Mouse (Mus musculus) layer of hippocampus, postnatal 10 days (tissue): ENCODE measurements around the gene Rrp1. TPM values are rescaled to one million over a fixed set of nuclear protein-coding genes. Genes with fewer than 3 reads are reported as not detected.
"Not testable (repeated sequence)": the region's sequence is repeated elsewhere in the genome, so short reads cannot be mapped to it uniquely, and the experiment has no call there.

Experiments used
- DNase-seq, 2 experiments: peaks; one replicate each; pipeline ENCODE4 v3.0.0; 2021; ENCODE audit warnings: low spot score in 2 of 2
- total RNA-seq, 2 experiments: library from RNA; stranded (reverse); gene quantifications; 2 replicates each; pipeline ENCODE4 v1.2.3; 2021

Rrp1 gene
- total RNA-seq, 2 experiments from 2014 or later = 316 to 337 TPM

GRCm38 (mm10) chr10:78385520-78385919, 27.3 kb downstream of the Rrp1 start:
- DNase-seq = no peak

GRCm38 (mm10) chr10:78383567-78383966, 29.3 kb downstream of the Rrp1 start:
- no peak for DNase-seq

DNA sequence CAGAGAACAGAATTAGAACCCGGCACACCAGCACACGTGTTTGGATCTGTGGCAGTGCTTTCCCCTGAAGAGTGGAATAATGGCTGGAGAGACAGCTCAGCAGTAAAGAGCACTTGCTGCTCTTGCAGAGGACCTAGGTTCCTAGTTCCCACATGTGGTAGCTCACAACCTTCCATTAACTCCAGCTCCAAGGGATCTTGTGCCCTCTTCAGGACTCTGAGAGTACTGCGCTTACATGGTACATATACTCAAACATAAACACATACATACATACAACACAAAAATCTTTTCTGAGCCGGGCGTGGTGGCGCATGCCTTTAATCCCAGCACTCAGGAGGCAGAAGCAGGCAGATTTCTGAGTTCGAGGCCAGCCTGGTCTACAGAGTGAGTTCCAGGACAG, 34.3 kb downstream of the Rrp1 start:
- no peak for DNase-seq

DNA sequence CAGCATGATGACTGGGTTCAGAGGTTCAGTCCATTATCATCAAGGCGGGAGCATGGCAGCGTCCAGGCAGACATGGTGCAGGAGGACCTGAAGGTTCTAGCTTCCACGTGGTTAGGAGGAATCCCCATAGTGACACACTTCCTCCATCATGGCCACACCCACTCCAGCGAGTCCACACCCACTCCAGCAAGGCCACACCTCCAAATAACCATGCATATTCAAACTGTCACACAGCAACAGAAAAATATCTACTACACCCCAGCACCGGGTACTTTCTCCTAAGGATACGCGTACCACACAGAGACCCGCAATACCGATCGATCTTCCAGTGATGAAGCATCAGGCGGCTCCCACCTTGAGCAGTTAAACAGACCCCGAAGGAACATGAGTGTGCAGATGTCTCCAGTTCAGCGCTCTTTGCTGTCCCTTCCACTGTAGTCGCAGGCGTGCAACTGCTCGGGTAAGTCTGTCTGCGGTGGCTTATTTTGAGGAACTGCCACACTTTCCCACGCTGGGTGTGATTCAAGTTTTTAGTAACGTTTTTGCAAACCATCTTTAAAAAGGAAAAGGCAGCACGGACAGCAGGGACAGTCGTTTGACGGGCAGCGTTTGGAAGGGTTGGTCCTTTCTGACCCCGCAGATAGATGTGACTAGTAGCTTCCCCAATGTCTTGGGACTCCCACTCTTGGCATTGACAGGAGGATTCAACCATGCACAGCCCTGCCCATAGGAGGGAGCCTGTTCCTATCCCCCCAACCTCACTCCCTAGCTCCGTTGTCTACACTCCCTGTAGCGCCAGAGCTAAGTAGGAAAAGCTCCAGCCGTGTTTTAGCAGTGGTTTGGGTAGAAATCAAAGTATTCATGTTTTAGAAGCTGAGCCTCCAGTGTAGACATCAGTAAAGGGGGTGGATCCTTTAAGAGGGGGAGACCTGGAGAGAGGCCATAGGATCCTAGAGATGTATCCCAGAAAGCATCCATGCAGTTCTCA, 39.9 kb downstream of the Rrp1 start:
- DNase-seq = no peak

GRCm38 (mm10) chr10:78371746-78372145, 41.1 kb downstream of the Rrp1 start:
- DNase-seq = no peak

DNA sequence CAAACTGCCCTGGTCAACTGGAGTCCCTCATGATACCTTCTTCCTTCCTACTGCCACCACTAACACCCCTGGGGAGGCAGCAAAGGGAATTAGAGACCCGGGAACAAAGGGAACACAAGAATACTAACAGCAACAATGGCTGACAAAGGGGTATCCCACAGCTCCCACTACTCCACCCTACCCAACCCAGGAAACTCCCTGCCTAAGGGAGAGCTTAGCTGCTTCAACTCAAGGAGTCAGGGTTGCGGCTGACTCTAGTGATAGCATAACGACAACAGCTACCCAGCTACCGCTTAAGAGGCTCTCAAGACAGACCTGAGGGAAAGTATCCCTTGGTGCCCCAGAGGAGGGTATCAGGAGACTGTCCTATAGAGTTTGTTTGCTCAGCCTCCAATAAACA, 45.3 kb downstream of the Rrp1 start:
- DNase-seq = no peak

DNA sequence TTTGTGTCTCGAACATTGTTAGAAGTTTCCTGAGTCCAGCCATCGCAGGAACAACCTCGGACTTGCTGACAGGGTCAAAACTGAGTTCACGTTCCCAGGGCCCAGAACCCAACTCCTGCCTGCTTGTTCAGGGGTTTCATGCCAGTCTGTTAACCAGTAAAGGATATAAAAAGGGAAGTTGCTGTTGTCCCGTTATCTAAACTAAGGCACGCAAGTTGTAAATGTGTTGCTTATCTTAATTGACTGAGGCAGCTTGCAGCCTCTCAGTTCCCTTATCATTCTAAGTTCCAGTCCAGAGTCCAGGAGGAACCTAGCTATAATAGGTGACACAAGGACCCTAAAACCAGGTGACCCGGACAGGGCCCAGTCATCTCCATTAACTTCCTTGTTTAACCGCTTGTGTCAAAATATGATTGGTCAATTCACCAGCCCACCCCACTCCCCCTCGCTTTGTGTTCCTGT, 46.0 kb downstream of the Rrp1 start:
- no peak for DNase-seq

DNA sequence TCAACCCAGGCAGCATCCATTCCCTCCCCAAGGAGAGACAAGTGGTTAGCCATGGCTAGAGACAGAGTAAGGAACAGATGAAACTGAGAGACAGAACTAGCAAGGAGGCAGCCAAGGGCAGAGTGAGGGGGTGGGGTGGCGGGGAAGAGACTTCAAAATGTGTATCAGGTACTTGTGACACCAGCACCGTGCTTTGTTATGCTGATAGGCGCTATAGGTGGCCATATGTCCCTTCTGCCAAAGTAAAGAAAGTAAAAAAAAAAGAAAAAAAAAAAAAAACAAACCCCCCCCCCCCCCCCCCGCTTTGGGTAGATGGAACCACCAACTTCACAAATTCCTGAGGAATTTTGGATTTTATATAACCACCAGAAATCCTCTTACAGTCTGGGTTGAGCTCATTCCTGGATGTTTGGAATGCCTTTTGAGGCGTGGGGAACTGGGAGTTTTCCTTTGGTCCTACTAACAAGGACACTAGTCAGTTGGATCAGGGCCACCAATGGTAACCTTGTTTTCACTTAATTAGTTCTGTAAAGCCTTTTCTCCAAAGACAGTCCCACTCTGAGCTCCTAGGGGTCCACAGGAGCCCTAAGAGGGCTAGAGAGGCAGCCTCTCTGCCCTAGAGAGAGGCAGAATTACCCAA, 46.5 kb downstream of the Rrp1 start:
- DNase-seq = no peak

GRCm38 (mm10) chr10:78365555-78365954, 47.3 kb downstream of the Rrp1 start:
- DNase-seq = no peak

DNA sequence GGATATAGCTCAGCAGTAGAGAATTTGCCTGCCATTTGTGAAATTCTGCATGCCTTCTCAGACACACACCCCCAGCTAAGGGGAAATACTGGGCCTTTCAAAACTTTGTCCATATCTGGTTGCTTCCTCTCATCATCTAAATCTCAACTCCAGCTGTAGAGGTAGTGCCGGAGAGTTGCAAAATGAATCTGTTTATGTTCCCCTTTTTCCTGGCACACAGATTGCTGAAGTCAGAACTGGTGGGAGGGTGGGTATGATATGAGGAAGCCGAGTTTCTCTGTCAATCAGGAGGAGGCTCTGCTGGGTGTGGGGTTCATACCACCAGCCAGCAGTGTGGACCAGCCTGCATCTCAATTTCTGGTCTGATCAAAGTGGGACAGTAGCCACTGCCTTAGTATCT, 48.7 kb downstream of the Rrp1 start:
- DNase-seq = no peak

DNA sequence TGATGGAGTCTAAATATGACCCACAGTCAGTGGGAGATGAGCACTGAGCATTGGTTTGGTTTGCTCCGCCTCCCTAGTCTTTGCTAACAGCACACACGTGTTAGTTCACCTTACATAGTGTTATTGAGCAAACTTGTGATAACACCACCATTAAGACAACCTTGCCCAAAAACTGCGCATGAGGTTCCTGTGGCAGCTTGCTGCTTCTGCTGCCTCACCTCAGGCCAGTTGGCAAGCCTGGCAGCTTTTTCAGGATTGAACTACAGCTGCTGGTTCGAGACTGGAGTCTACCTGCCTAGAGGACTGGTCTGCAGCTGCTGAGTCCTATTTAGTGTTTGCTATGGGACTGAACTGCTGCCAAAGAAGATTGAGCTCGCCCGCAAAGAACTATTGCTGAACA, 49.5 kb downstream of the Rrp1 start:
- DNase-seq = no peak

DNA sequence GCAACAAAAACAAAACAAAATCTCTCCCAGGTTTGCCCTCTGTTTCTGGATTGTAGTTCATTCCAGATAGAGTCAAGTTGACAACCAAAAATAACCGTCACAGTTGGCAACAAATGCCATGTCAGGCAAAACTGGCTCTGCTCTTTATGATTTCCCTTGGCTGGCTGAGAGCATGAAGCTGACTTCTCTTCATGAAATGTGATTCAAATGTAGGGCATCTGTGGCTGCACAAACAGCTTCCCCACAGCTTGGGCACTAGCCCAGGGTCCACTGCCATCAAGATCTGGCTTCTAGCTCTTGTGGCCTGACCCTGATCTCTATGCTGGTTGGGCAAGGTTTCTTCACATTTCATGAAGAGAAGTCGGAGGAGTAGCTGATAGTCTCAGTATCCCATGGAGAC, 50.9 kb downstream of the Rrp1 start:
- no peak for DNase-seq

DNA sequence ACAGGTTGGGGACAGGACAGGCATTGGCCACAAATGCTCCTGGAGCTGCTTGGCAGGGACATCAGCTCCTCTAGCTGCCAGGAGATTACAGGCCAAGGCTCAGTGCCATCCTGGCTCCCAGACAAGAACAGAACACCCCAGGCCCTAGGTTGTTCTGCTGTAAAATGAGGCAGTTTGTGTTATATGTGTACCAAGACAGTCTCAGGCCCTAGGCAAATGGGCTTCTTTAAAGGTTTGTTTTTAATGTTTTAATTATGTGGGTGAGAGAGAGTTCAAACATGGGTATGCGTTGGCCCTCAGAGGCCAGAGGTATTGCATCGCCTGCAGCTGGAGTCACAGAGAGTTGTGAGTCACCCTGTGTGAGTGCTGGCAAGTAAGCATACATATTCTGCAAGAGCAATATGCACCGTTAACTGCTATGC, 52.5 kb downstream of the Rrp1 start:
- DNase-seq = peak; percentile 33 to 41

DNA sequence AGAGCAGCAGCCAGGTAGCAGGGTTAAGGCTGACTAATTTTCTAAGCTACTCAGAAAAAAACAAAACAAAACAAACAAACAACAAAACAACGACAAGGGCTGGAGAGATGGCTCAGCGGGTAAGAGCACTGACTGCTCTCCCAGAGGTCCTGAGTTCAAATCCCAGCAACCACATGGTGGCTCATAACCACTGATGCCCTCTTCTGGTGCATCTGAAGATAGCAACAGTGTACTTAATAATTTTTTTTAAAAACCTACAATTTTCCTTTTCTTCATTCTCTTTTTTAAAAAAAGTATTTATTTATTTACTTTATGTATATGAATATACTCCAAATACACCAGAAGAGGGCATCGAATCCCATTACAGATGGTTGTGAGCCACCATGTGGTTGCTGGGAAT, 53.8 kb downstream of the Rrp1 start:
- not testable (repeated sequence) for DNase-seq

- no peak for DNase-seq
Observed at GRCm38 (mm10) chr10:78358266-78358665, 54.6 kb downstream of the Rrp1 start.

GRCm38 (mm10) chr10:78357742-78358141, 55.1 kb downstream of the Rrp1 start:
- DNase-seq = no peak

- DNase-seq = no peak
Observed at GRCm38 (mm10) chr10:78355931-78356593, 56.8 kb downstream of the Rrp1 start.

DNA sequence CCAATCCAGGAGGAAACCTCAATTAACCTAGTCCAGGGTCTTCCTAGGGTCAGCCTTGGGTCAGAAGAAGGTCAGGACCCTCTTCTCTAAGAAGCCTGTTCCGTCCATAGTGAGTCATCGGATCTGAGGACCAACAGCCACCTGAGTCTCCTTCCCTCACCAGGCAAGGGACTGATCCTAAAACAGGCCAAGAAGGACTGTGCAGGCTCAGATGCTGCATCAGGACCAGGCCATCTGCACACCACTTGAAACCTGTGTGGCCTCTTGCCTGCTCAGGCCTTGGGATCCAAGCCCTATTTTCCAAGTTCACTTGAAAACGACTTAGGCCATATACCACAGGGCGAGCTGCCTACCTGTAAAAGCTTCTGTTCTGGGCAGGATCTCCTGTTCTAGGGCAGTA, 59.6 kb downstream of the Rrp1 start:
- no peak for DNase-seq

DNA sequence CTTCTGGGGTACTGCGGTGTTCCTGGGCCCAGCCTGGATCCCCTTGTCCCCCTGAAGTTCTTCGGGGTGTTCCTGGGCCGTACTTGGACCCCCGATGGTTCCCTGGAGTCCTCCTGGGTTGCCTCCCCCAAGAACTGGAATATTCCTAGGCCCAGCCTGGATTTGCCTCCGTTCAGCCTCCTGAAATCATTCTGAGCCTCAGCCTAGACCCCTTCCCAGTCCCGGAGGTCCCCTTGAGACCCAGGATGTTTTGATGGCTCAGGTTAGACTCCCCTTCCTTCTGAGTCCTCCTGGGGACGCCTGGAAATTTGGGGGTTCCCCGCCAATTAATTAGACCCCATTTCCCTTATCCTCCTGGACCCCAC, 60.2 kb downstream of the Rrp1 start:
- DNase-seq = no peak

DNA sequence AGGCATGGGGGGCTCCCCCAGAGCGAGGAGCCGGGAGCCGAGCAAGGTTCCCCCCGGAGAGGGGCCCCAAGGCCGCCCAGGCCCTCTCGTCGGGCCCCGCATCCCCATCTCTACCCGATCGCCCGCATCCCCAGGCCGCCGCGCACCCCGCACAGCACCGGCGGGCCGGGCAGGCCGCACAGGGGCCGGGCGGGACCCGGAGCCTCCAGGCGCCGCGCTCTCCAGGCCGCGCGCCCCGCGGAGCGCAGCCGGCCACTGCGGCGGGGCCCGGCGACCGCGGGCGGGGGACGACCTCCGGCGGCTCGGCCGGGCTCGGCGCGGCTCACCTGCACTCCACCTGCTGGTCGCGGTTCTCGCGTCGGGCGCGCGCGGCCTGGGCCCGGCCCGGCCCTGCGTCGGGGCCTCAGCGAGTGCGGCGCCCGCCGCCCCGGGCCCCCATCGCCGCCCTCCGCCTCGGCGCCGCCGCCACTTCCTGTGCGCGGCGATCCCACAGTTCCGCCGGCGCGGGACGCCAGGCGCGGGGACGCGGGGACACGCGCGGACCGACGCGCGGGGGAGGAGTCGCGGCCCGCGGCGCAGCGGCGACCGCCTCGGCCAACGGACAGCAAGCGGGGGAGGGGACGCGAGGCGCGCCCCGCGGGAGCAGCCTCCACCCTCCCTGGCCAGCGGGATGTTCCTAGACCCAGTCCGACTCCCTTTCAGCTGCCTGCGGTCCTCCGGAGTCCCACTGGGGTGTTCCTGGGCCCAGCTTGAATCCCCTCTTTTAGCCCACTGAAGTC, 60.8 kb downstream of the Rrp1 start, which contains the start of gene Agpat3:
TSS of gene Agpat3 (minus strand) at position 603 of the 779 bp plus-strand sequence.
- peak; percentile 69 to 77 for DNase-seq

DNA sequence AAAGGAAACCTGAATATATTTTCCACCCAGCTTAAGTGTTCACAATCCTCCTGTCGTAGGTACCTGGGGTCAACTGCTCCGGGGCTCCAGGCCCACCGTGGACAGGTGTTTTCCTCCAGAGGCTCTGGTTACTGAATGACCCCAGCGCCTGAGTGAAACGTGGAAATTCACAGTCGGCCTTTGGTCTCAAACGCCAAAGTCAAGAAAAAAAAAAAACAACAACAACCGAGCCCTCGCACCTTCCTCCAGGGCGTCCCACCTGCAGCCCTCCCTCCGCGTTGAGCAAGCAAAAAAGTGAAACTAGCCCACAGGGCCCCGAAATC, 61.3 kb downstream of the Rrp1 start:
- no peak for DNase-seq
